Mouse (Mus musculus): ENCODE data around the gene Sohlh2. TPM values are rescaled to one million over a fixed set of nuclear protein-coding genes. Genes with fewer than 3 reads are reported as not detected.

Gene Sohlh2
- total and polyA plus RNA-seq, 3 experiments, result not detected

- DNase-seq (ENCODE audit: extremely low read depth), result no peak
- in situ Hi-C loops (cut with MboI; ENCODE audit: low pct_ligation_motif_present, low pct_unique_long_range_greater_than_20kb, low sequenced_read_pairs) (no loop called here), dilution Hi-C loops (cut with MboI; ENCODE audit: extremely low pct_ligation_motif_present, extremely low pct_unique_long_range_greater_than_20kb, low sequenced_read_pairs) (no loop called here)
- TF ChIP-seq USF1 (IDR thresholded peaks at IDR 0.05; ENCODE audit: low read depth, low read length) (no peak), ELF1 (IDR thresholded peaks at IDR 0.05; ENCODE audit: low read depth, low read length) (no peak), TCF12 (IDR thresholded peaks at IDR 0.05; ENCODE audit: low read depth, low read length) (no peak), GABPA (IDR thresholded peaks at IDR 0.05; ENCODE audit: insufficient replicate concordance, low read depth, low read length) (no peak), PAX5 (IDR thresholded peaks at IDR 0.05; ENCODE audit: low read length) (no peak), KAT2A (IDR thresholded peaks at IDR 0.05; ENCODE audit: insufficient replicate concordance, low read length) (no peak), BHLHE40 (IDR thresholded peaks at IDR 0.05; ENCODE audit: low read depth, low read length) (no peak), NELFE (IDR thresholded peaks at IDR 0.05; ENCODE audit: low read depth, low read length) (no peak), JUND (conservative IDR thresholded peaks at IDR 0.05; ENCODE audit: low read depth, low read length) (no peak), ZNF384 (IDR thresholded peaks at IDR 0.05; ENCODE audit: low read depth, low read length) (no peak), SIN3A (IDR thresholded peaks at IDR 0.05; ENCODE audit: low read length) (no peak), RAD21 (IDR thresholded peaks at IDR 0.05; ENCODE audit: low read depth, low read length) (no peak)
- Histone ChIP-seq H3K79me2 (replicated peaks; ENCODE audit: control insufficient read depth, extremely low read depth, insufficient read depth, poor library complexity, severe bottlenecking) (no peaks in the 10 kb centered on the region), H3K27me3 (replicated peaks) (no peaks in the 10 kb centered on the region), H3K27ac (ENCODE audit: insufficient read depth, low read depth) (no peak overlapping the region), H3K4me3 (replicated peaks in 1 of 3; ENCODE audit: low read depth in 2 of 3, low read length in 2 of 3, poor library complexity in 1 of 3) (no peak overlapping the region), H3K9ac (ENCODE audit: insufficient read depth, low read depth) (no peak overlapping the region), H3K36me3 (replicated peaks in 1 of 2; ENCODE audit: control insufficient read depth in 1 of 2, insufficient read depth in 1 of 2, low read length in 1 of 2) (no peaks in the 10 kb centered on the region), H3K4me2 (ENCODE audit: insufficient read depth, low read depth, poor library complexity, severe bottlenecking) (no peak overlapping the region), H3K9me3 (replicated peaks; ENCODE audit: low read length) (peaks cover 61% of the 10 kb centered on the region), H3K4me1 (ENCODE audit: control insufficient read depth in 1 of 2, insufficient read depth in 2 of 2) (no peaks in the 10 kb centered on the region)
These were observed 32.0 kb downstream of the Sohlh2 start for GRCm38 (mm10) chr3:55213785-55214184.

- no peak for TF ChIP-seq TCF12 (IDR thresholded peaks at IDR 0.05; ENCODE audit: low read depth, low read length)
- TF ChIP-seq RCOR1 (conservative IDR thresholded peaks at IDR 0.05; ENCODE audit: low read depth, low read length), result no peak
- no peak for TF ChIP-seq ELF1 (IDR thresholded peaks at IDR 0.05; ENCODE audit: low read depth, low read length)
- TF ChIP-seq ZKSCAN1 (IDR thresholded peaks at IDR 0.05; ENCODE audit: borderline replicate concordance, low read depth, low read length), result no peak
- Histone ChIP-seq H3K4me2 (ENCODE audit: insufficient read depth, low read depth, poor library complexity, severe bottlenecking) (no peak overlapping the region), H3K27me3 (replicated peaks) (no peaks in the 10 kb centered on the region)
These were observed 32.6 kb downstream of the Sohlh2 start for GRCm38 (mm10) chr3:55214413-55214812.

GRCm38 (mm10) chr3:55222502-55222901, 40.7 kb downstream of the Sohlh2 start:
- Histone ChIP-seq H3K27me3 (replicated peaks) (no peaks in the 10 kb centered on the region), H3K4me1 (ENCODE audit: control insufficient read depth in 1 of 2, insufficient read depth in 2 of 2) (no peaks in the 10 kb centered on the region), H3K9ac (ENCODE audit: insufficient read depth, low read depth) (no peak overlapping the region), H3K9me3 (replicated peaks; ENCODE audit: low read length) (peaks cover 62% of the 10 kb centered on the region), H3K36me3 (replicated peaks in 1 of 2; ENCODE audit: control insufficient read depth in 1 of 2, insufficient read depth in 1 of 2, low read length in 1 of 2) (no peaks in the 10 kb centered on the region), H3K4me2 (ENCODE audit: insufficient read depth, low read depth, poor library complexity, severe bottlenecking) (no peak overlapping the region), H3K27ac (ENCODE audit: insufficient read depth, low read depth) (no peak overlapping the region), H3K79me2 (replicated peaks; ENCODE audit: control insufficient read depth, extremely low read depth, insufficient read depth, poor library complexity, severe bottlenecking) (no peaks in the 10 kb centered on the region), H3K4me3 (replicated peaks in 1 of 3; ENCODE audit: low read depth in 2 of 3, low read length in 2 of 3, poor library complexity in 1 of 3) (no peak overlapping the region)
- TF ChIP-seq RCOR1 (conservative IDR thresholded peaks at IDR 0.05; ENCODE audit: low read depth, low read length) (no peak), CTCF (conservative IDR thresholded peaks at IDR 0.05 in 1 of 2, IDR thresholded peaks at IDR 0.05 in 1 of 2; ENCODE audit: low read depth in 2 of 2, low read length in 2 of 2) (peak in 1 of 2 experiments; percentile 27; a peak in 2 of 4 replicates)
- in situ Hi-C loops (cut with MboI; ENCODE audit: low pct_ligation_motif_present, low pct_unique_long_range_greater_than_20kb, low sequenced_read_pairs) (no loop called here), dilution Hi-C loops (cut with MboI; ENCODE audit: extremely low pct_ligation_motif_present, extremely low pct_unique_long_range_greater_than_20kb, low sequenced_read_pairs) (no loop called here)
- DNase-seq (ENCODE audit: extremely low read depth), result no peak

More at GRCm38 (mm10) chr3:55214413-55214812, 32.6 kb downstream of the Sohlh2 start:
- Histone ChIP-seq H3K4me3 (replicated peaks in 1 of 3; ENCODE audit: low read depth in 2 of 3, low read length in 2 of 3, poor library complexity in 1 of 3) (no peak overlapping the region), H3K9me3 (replicated peaks; ENCODE audit: low read length) (peaks cover 55% of the 10 kb centered on the region), H3K9ac (ENCODE audit: insufficient read depth, low read depth) (no peak overlapping the region), H3K79me2 (replicated peaks; ENCODE audit: control insufficient read depth, extremely low read depth, insufficient read depth, poor library complexity, severe bottlenecking) (no peaks in the 10 kb centered on the region), H3K27ac (ENCODE audit: insufficient read depth, low read depth) (no peak overlapping the region), H3K4me1 (ENCODE audit: control insufficient read depth in 1 of 2, insufficient read depth in 2 of 2) (no peaks in the 10 kb centered on the region), H3K36me3 (replicated peaks in 1 of 2; ENCODE audit: control insufficient read depth in 1 of 2, insufficient read depth in 1 of 2, low read length in 1 of 2) (no peaks in the 10 kb centered on the region)
- dilution Hi-C loops (cut with MboI; ENCODE audit: extremely low pct_ligation_motif_present, extremely low pct_unique_long_range_greater_than_20kb, low sequenced_read_pairs) (no loop called here), in situ Hi-C loops (cut with MboI; ENCODE audit: low pct_ligation_motif_present, low pct_unique_long_range_greater_than_20kb, low sequenced_read_pairs) (no loop called here)
- no peak for DNase-seq (ENCODE audit: extremely low read depth)

All from CH12.LX (cell line).